Mouse (Mus musculus) neutrophil, adult 5-6 weeks (primary cell): ENCODE results near the gene Taok1. TPM values are rescaled to one million over a fixed set of nuclear protein-coding genes. Genes with fewer than 3 reads are reported as not detected.

Experiments used
- total RNA-seq: library from RNA; stranded (forward); fragments of 200-1000 nt; gene quantifications from 2 replicates; pipeline ENCODE4 v1.2.3, GENCODE M21; 2017

Gene Taok1
- total RNA-seq, 1 experiment from 2014 or later: 92.2 TPM

Other genes with a start within 250 kb of the Taok1 start
- 0.37 and 0.70 TPM in 2 replicates for gene Coro6, start 145.4 kb downstream of the Taok1 start, total RNA-seq
- gene Ankrd13b, start 118.1 kb downstream of the Taok1 start, total RNA-seq: 0.25 TPM in 1 of 2 replicates, not detected in the other
- 19.3 and 22.3 TPM in 2 replicates for gene Git1, start 114.3 kb downstream of the Taok1 start, total RNA-seq
- 13.8 and 16.1 TPM in 2 replicates for gene Abhd15, start 92.7 kb downstream of the Taok1 start, total RNA-seq
- gene Trp53i13, start 91.8 kb downstream of the Taok1 start, total RNA-seq: 4.1 and 7.6 TPM in 2 replicates
- 0.81 and 1.8 TPM in 2 replicates for gene Gm10392, start 88.6 kb downstream of the Taok1 start, total RNA-seq
- 176 and 178 TPM in 2 replicates for gene Nufip2, start 78.3 kb upstream of the Taok1 start, total RNA-seq
- not detected in 2 replicates for gene Cryba1, start 117.5 kb upstream of the Taok1 start, total RNA-seq
- gene Myo18a, start 155.4 kb upstream of the Taok1 start, total RNA-seq: 104 and 109 TPM in 2 replicates
- not detected in 2 replicates for gene Gm10277, start 179.9 kb upstream of the Taok1 start, total RNA-seq